Mouse (Mus musculus): Measurements from ENCODE around the gene Pacsin1. TPM values are rescaled to one million over a fixed set of nuclear protein-coding genes. Genes with fewer than 3 reads are reported as not detected.

Pacsin1 gene
- total RNA-seq, 2 experiments from 2014 or later = 302 to 321 TPM

Other genes starting within 250 kb of the Pacsin1 start
- gene Grm4, start 134.1 kb upstream of the Pacsin1 start, total RNA-seq (2021) = 10 to 100 TPM; 10.3 to 12.2 TPM
- 10 to 100 TPM; 33.6 to 35.7 TPM for gene Hmga1, start 99.0 kb upstream of the Pacsin1 start, total RNA-seq (2021)
- 10 to 100 TPM; 65.6 to 69.5 TPM for gene AI413582, start 89.8 kb upstream of the Pacsin1 start, total RNA-seq (2021)
- gene Nudt3, start 32.0 kb upstream of the Pacsin1 start, total RNA-seq (2021) = 100 to 1,000 TPM; 534 to 560 TPM
- 1 to 10 TPM in 1 of 2 experiments, not detected in 1; 1.5 TPM for gene RPS10-NUDT3, start 20.3 kb upstream of the Pacsin1 start, total RNA-seq (2021)
- gene Rps10, start 18.8 kb upstream of the Pacsin1 start, total RNA-seq (2021) = 100 to 1,000 TPM; 437 to 494 TPM
- not detected for gene Spdef, start 73.4 kb downstream of the Pacsin1 start, total RNA-seq (2021)
- 100 to 1,000 TPM; 173 to 183 TPM for gene D17Wsu92e, start 165.1 kb downstream of the Pacsin1 start, total RNA-seq (2021)
- gene Snrpc, start 182.6 kb downstream of the Pacsin1 start, total RNA-seq (2021) = 10 to 100 TPM; 61.5 TPM
- 10 to 100 TPM; 16.3 to 16.5 TPM for gene Uhrf1bp1, start 200.9 kb downstream of the Pacsin1 start, total RNA-seq (2021)

Measured in layer of hippocampus, postnatal 25 days (tissue).